Mouse (Mus musculus): ENCODE results near the gene Esrrg. TPM values are rescaled to one million over a fixed set of nuclear protein-coding genes. Genes with fewer than 3 reads are reported as not detected.

Esrrg gene
- polyA plus RNA-seq, 1 experiment, result not detected

DNA sequence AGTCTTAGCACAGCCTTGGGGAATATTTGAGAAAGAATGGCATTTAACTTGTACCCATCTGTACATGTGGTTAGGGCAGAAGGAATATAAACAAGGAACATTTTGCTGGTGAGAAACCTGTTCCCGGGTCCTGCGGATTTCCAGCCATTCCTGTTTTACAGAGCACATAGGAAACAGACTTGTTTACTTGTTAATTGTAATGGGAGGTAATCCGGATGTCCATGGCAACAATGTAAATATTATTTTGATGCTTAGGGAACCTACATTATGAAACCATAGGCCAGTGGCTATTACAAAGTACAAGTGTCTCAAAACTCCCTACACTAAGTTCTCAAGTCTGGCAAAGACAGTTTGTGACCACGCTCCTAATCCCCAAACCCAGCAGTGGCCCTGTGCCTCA is 290.9 kb downstream of the Esrrg start:
- Histone ChIP-seq H3K79me2 (ENCODE audit: control insufficient read depth, insufficient read depth) (no peaks in the 10 kb centered on the region), H3ac (ENCODE audit: control insufficient read depth, insufficient read length, low read depth) (no peak overlapping the region), H3K4me3 (ENCODE audit: insufficient read depth, poor library complexity, severe bottlenecking) (no peak overlapping the region), H3K36me3 (ENCODE audit: control insufficient read depth, insufficient read depth) (no peaks in the 10 kb centered on the region), H3K27me3 (ENCODE audit: control insufficient read depth, insufficient read depth, insufficient read length) (no peaks in the 10 kb centered on the region), H3K79me3 (ENCODE audit: low read depth) (no peaks in the 10 kb centered on the region)
- no peak for TF ChIP-seq MAX (IDR thresholded peaks at IDR 0.05)
- no peak for TF ChIP-seq CTCF (IDR thresholded peaks at IDR 0.05; ENCODE audit: control insufficient read depth, insufficient read depth, insufficient read length)
- TF ChIP-seq CEBPB (IDR thresholded peaks at IDR 0.05; ENCODE audit: low read depth), result no peak
- no peak for TF ChIP-seq MYOG (IDR thresholded peaks at IDR 0.05; ENCODE audit: control insufficient read depth, extremely low read depth, insufficient read length)
- TF ChIP-seq USF1 (IDR thresholded peaks at IDR 0.05; ENCODE audit: low read depth), result no peak
- TF ChIP-seq FOSL1 (IDR thresholded peaks at IDR 0.05; ENCODE audit: insufficient read depth, low read length, poor library complexity, severe bottlenecking), result no peak
- TF ChIP-seq MYOD1 (IDR thresholded peaks at IDR 0.05; ENCODE audit: control insufficient read depth, insufficient read length, low read depth), result no peak

GRCm38 (mm10) chr1:187900756-187901155 is 292.2 kb downstream of the Esrrg start:
- Histone ChIP-seq H3K4me3 (ENCODE audit: insufficient read depth, poor library complexity, severe bottlenecking) (no peak overlapping the region), H3K79me3 (ENCODE audit: low read depth) (no peaks in the 10 kb centered on the region), H3K79me2 (ENCODE audit: control insufficient read depth, insufficient read depth) (no peaks in the 10 kb centered on the region), H3K36me3 (ENCODE audit: control insufficient read depth, insufficient read depth) (no peaks in the 10 kb centered on the region), H3K27me3 (ENCODE audit: control insufficient read depth, insufficient read depth, insufficient read length) (no peaks in the 10 kb centered on the region), H3ac (ENCODE audit: control insufficient read depth, insufficient read length, low read depth) (no peak overlapping the region)
- TF ChIP-seq MYOG (IDR thresholded peaks at IDR 0.05; ENCODE audit: control insufficient read depth, extremely low read depth, insufficient read length), result no peak
- TF ChIP-seq FOSL1 (IDR thresholded peaks at IDR 0.05; ENCODE audit: insufficient read depth, low read length, poor library complexity, severe bottlenecking), result no peak
- TF ChIP-seq MAX (IDR thresholded peaks at IDR 0.05), result no peak

DNA sequence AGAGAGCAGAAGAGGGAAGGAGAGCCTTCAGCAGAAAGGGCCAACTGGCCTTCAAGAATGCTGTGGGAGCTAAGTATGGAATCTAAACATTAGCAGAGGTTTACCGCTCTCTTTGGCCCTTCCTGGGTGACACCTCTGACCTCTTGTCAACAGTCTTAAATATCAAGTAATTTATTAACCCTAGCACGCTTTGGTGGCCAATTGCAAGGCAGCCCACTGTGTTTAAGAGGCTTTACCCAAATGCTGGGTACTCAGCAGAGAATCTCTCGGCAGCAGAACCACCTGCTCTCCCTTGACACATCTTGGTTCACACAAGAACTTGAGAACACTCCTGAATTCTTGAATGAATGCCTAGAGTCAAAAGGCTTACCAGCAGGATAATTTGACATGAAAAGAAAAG is 293.6 kb downstream of the Esrrg start:
- TF ChIP-seq FOSL1 (IDR thresholded peaks at IDR 0.05; ENCODE audit: insufficient read depth, low read length, poor library complexity, severe bottlenecking) (no peak), MYOD1 (IDR thresholded peaks at IDR 0.05; ENCODE audit: control insufficient read depth, insufficient read length, low read depth) (no peak), CEBPB (IDR thresholded peaks at IDR 0.05; ENCODE audit: low read depth) (no peak), USF1 (IDR thresholded peaks at IDR 0.05; ENCODE audit: low read depth) (no peak), MYOG (IDR thresholded peaks at IDR 0.05; ENCODE audit: control insufficient read depth, extremely low read depth, insufficient read length) (no peak), CTCF (IDR thresholded peaks at IDR 0.05; ENCODE audit: control insufficient read depth, insufficient read depth, insufficient read length) (no peak), MAX (IDR thresholded peaks at IDR 0.05) (no peak)
- Histone ChIP-seq H3ac (ENCODE audit: control insufficient read depth, insufficient read length, low read depth) (no peak overlapping the region), H3K36me3 (ENCODE audit: control insufficient read depth, insufficient read depth) (no peaks in the 10 kb centered on the region), H3K79me3 (ENCODE audit: low read depth) (no peaks in the 10 kb centered on the region), H3K27me3 (ENCODE audit: control insufficient read depth, insufficient read depth, insufficient read length) (no peaks in the 10 kb centered on the region), H3K79me2 (ENCODE audit: control insufficient read depth, insufficient read depth) (no peaks in the 10 kb centered on the region), H3K4me3 (ENCODE audit: insufficient read depth, poor library complexity, severe bottlenecking) (no peak overlapping the region)

- H3K79me2 ChIP-seq (ENCODE audit: control insufficient read depth, insufficient read depth), result no peaks in the 10 kb centered on the region
- no peak overlapping the region for H3ac ChIP-seq (ENCODE audit: control insufficient read depth, insufficient read length, low read depth)
- H3K36me3 ChIP-seq (ENCODE audit: control insufficient read depth, insufficient read depth), result no peaks in the 10 kb centered on the region
- H3K27me3 ChIP-seq (ENCODE audit: control insufficient read depth, insufficient read depth, insufficient read length), result no peaks in the 10 kb centered on the region
- H3K4me3 ChIP-seq (ENCODE audit: insufficient read depth, poor library complexity, severe bottlenecking), result no peak overlapping the region
- H3K79me3 ChIP-seq (ENCODE audit: low read depth), result no peaks in the 10 kb centered on the region
- no peak for TF ChIP-seq FOSL1 (IDR thresholded peaks at IDR 0.05; ENCODE audit: insufficient read depth, low read length, poor library complexity, severe bottlenecking)
- TF ChIP-seq MYOD1 (IDR thresholded peaks at IDR 0.05; ENCODE audit: control insufficient read depth, insufficient read length, low read depth), result peak; percentile 89
These were observed 296.1 kb downstream of the Esrrg start for GRCm38 (mm10) chr1:187904731-187905130.

GRCm38 (mm10) chr1:187907407-187907806 is 298.8 kb downstream of the Esrrg start:
- TF ChIP-seq MAX (IDR thresholded peaks at IDR 0.05) (no peak), CEBPB (IDR thresholded peaks at IDR 0.05; ENCODE audit: low read depth) (no peak), MYOG (IDR thresholded peaks at IDR 0.05; ENCODE audit: control insufficient read depth, extremely low read depth, insufficient read length) (no peak), MYOD1 (IDR thresholded peaks at IDR 0.05; ENCODE audit: control insufficient read depth, insufficient read length, low read depth) (no peak), USF1 (IDR thresholded peaks at IDR 0.05; ENCODE audit: low read depth) (no peak), FOSL1 (IDR thresholded peaks at IDR 0.05; ENCODE audit: insufficient read depth, low read length, poor library complexity, severe bottlenecking) (no peak), CTCF (IDR thresholded peaks at IDR 0.05; ENCODE audit: control insufficient read depth, insufficient read depth, insufficient read length) (no peak)
- no peaks in the 10 kb centered on the region for H3K79me2 ChIP-seq (ENCODE audit: control insufficient read depth, insufficient read depth)
- no peaks in the 10 kb centered on the region for H3K36me3 ChIP-seq (ENCODE audit: control insufficient read depth, insufficient read depth)
- no peak overlapping the region for H3ac ChIP-seq (ENCODE audit: control insufficient read depth, insufficient read length, low read depth)
- no peaks in the 10 kb centered on the region for H3K79me3 ChIP-seq (ENCODE audit: low read depth)
- no peaks in the 10 kb centered on the region for H3K27me3 ChIP-seq (ENCODE audit: control insufficient read depth, insufficient read depth, insufficient read length)
- no peak overlapping the region for H3K4me3 ChIP-seq (ENCODE audit: insufficient read depth, poor library complexity, severe bottlenecking)

DNA sequence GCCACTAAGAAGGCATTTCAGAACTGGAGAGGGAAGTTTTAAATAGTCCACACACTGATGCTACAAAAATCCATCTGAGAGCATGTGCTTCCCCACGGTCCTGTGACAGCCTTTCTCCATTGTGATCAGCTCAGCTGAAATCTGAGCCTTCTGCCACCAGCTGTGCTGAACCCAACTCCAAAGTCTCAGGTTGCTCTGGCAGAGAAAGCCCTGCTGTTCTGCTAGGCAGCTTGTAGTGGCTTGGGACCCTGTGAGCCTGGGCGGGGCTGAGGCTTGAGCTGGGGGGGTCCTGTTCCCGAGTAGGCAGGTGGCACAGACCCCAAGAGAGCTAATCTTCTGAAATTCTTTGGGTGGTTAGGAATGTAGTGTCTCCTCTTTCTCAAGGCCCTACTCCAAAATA is 299.3 kb downstream of the Esrrg start:
- Histone ChIP-seq H3K36me3 (ENCODE audit: control insufficient read depth, insufficient read depth) (no peaks in the 10 kb centered on the region), H3K79me2 (ENCODE audit: control insufficient read depth, insufficient read depth) (no peaks in the 10 kb centered on the region), H3K79me3 (ENCODE audit: low read depth) (no peaks in the 10 kb centered on the region), H3K27me3 (ENCODE audit: control insufficient read depth, insufficient read depth, insufficient read length) (no peaks in the 10 kb centered on the region), H3ac (ENCODE audit: control insufficient read depth, insufficient read length, low read depth) (no peak overlapping the region), H3K4me3 (ENCODE audit: insufficient read depth, poor library complexity, severe bottlenecking) (no peak overlapping the region)
- TF ChIP-seq MAX (IDR thresholded peaks at IDR 0.05), result no peak
- TF ChIP-seq USF1 (IDR thresholded peaks at IDR 0.05; ENCODE audit: low read depth), result no peak

Measured in C2C12 (cell line).